Mouse (Mus musculus): ENCODE measurements at regions not wholly inside any gene's neighbourhood (a gene's known extent, or its start where the extent isn't known, plus 50 kb on each side); places are given as distances from the start of the nearest gene placed in this dataset.

DNA sequence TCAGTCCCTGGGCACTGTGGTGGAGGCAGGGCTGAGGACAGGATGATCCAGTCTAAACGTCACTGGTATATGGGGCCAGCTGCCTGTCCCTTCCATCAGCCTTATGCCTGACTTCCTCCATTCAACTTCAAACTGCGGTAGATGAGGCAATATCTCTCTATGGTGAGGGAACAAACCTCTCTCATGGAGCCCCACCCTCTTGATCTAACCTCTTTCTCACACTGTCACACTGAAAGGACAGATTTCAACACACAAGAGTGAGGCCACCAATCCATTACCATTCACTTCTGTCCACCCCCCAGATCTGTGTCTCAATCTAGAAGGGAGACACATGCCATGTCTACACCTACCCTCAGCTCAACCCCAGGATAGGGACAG, 92.5 kb upstream of the Smad3 start:
- DNase-seq (ENCODE audit: low spot score), result no peak

DNA sequence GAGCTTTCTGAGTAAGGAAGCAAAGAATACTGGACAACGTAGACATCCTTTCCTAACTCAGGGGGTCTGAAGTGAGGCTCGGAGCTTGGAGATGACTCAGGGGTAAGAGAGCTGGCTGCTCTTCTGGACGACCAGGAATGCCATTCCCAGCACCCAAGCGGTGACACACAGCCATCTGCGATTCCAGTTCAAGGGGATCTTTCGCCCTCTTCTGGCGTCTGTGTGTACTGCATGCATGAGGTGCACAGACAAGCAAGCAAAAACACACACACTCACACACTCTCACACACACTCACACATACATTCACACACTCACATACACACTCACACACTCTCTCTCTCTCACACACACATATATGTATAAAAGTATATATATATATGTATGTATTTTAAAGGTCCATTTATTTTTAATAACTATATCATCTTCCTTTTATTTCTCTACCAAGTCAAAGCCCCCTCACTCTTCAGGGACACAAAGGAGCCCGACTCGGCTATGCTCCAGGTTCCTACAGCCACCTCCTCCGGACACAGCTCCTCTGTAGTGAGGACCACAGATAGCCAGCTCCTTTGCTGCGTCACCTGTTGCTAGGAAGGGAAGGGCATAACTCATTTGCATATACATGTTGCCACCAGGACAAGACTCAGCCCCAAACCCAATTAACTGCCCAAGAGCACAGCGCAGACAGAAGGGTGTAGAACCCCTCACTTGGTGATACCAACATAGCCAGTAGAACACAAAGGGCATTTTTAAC, 91.9 kb upstream of the Smad3 start:
- peak; percentile 57 for DNase-seq (ENCODE audit: low spot score)

DNA sequence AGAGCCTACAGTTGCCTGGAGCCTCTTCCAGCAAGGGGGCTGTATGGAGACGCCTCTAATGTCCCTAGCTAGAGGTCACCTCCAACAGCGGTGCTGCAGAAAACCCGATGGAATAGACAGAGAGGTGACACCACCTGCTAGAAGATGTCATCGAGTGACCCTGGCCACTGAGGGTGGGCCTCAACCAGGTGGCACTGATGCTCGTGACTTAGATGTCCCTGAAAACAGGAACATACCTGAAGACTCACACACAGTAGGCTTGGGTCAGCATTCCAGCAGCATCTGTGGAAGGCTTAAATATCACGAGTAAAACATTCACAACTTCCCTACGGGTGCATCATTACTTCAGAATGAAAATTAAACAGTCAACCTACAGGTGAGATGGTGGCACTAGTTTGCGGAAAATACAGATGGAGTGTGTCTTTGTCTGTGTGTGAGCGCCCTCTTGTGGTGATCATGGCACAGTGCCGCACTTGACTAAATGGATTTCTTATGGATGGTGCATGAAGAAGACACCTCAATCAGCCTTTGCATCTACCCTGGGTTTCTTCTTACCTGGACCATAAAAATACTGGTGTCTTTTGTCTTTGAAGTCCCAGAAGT, 86.2 kb upstream of the Smad3 start:
- peak; percentile 31 for DNase-seq (ENCODE audit: low spot score)

DNA sequence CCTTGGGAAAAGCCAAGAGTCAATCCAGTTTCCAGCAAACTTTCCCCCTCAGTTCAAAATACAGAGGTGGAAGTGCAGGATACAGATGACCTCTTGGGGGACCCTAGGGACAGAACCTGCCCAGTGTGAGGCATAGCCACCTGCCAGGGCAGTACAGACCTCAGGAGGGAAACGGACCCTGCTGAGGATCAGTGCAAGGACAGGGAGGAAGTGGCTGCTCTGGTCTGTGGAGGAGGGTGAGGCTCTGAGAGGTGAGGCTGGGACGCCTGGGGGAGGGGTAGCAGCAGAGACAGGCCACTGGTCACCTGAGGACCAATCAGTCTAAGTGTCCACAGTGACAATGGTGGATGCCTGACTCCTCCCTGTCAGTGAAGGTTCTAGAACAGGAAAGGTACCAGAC, 85.6 kb upstream of the Smad3 start:
- no peak for DNase-seq (ENCODE audit: low spot score)

GRCm38 (mm10) chr9:63841102-63841501, 83.3 kb upstream of the Smad3 start:
- no peak for DNase-seq (ENCODE audit: low spot score)

DNA sequence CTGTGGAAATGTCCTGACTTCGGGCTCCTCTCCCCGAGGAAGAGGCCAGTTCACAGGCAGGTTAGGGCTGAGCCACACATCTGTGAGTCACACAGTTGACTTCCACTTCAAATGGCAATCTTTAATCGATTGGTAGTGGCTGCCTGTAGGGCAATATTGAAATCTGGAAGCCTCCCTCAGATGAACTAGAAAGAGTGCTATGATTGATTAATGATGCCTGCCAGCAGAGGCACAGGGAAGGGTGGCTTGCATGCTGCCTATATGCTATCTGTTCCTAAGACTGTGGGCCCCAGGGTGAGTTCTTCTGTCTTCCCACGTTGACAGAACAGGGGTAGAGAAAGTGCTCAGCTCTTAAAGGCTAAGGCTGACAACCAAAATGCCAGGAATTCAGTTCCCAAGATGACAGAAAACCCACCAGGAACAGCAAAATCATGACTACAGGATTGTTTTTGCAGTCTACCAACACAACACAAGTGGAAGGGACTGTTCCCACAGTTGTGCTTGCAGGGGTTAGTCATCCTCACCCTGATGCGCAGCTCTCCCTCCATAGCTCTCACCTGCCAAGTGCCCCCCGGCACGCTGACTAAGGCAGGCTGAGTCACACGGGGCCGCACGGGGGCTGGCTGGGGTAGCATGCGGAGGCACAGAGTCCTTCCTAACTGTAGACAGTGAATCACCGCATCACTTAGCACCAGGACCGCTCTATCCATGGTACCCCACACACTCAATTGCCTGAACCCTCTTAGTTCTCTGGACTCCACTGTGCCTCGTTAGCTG, 81.4 kb upstream of the Smad3 start:
- no peak for DNase-seq (ENCODE audit: low spot score)

- DNase-seq (ENCODE audit: low spot score), result no peak
Observed at GRCm38 (mm10) chr9:63837552-63837951, 79.8 kb upstream of the Smad3 start.

DNA sequence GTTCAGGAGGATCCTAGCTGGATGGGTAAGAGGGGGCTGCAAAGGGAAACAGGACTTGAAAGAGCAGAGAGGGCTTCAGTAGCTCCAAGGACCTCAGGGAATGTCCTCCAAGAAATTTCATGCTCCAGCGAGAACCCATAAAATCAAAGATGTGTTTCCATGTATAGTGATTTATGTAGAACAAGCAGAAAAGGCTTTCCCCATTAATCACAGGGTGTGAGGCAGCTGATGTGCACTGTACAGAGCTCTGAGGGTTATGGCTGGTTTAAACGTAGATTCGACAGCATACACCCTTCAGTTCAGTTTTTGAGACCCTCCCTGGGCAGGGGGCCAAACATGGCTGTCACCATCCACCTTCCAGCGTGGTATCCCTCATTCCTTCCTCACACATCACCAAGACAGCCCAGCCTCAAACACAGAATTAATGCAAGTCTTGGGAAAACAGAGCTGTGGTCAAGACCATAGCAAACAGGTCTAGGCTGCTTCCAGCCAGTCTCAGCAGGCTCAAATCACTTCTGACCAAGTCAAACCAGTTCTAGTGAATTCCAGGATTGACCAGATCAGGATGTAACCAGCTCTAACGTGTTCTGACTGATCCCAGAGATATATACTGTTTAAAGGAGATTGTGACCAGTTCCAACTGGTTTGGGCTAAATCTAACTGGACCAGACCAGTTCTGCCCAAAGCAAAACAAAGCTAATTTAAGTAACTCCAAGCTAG, 78.9 kb upstream of the Smad3 start:
- no peak for DNase-seq (ENCODE audit: low spot score)

GRCm38 (mm10) chr9:63836036-63836435, 78.2 kb upstream of the Smad3 start:
- no peak for DNase-seq (ENCODE audit: low spot score)

DNA sequence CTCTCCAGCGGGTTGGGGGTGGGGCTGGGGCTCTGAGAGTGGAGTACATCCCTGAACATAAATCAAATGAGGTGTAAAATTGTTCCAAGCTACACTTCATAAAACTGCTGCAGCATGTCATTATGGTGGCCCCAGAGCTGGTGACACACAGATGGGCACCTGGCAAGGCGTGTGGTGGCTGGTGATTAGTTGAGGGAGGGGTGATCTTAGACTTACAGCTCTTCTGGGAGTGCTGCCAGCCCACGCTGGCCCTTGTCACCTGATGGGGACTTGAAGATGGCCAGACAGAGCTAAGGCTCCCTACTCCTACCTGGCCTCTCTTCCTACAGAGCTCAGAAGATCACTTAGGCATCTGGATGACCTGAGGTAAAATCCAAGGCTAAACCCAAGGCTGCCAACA, 76.6 kb upstream of the Smad3 start:
- DNase-seq (ENCODE audit: low spot score), result no peak

DNA sequence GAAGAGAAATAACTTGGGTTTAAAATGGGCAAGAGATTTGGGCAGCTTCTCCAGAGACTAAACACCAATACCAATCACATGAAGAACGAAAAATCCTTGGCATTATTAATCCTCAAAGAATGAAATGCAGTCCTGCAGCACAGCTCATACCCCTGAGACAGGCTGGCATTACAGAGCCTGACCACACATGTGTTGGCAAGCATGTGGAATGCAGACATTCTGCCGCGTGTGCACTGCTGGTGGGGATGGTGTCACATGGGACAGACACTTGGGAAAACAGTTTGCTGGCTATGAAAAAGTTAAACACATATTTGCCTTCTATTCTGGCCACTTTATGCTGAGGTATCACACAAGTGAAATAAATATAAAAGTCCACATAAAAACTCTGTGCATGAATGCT, 60.4 kb upstream of the Smad3 start:
- DNase-seq (ENCODE audit: low spot score), result no peak

- DNase-seq (ENCODE audit: low spot score), result peak; percentile 51
Observed at GRCm38 (mm10) chr9:63816540-63816939, 58.7 kb upstream of the Smad3 start.

DNA sequence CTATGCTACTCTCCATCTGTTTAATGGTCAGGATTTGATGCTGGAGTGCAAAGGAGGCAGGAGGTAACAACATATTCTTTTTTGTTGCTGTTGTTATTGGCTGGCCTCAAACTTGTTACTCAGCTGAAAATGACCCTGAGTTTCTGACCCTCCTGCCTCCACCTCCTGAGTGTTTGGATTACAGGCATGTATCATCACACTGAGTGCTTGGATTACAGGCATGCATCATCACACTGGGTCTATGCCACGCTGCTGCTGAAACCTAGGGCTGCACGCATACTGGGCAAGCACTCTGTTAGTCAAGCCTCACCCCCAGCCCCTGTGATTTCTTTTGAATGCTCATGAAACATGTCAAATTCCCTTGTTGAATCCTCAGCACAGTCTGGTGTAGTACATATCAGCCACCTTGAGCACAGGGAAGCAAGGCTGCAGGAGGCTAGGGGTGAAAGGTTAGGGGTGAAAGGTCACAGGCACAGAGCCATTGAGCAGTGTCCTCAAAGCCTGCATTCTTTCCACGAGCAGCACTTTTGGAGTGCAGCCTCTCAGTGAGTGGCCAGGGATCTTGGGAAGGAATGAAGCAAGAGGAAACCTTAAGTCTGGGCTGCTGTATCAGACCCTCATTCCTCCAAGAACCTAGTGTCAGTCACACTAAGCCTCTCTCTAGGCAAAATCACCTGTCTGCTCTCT, 52.2 kb upstream of the Smad3 start:
- DNase-seq (ENCODE audit: low spot score), result no peak

Measured in testis, postnatal 14 days (tissue).